Mouse (Mus musculus) heart, embryonic 14.5 days (tissue): ENCODE measurements around the gene Bfsp1. TPM values are rescaled to one million over a fixed set of nuclear protein-coding genes. Genes with fewer than 3 reads are reported as not detected.
A peak's percentile ranks its signal among the peaks of the same experiment; 100 is the strongest.

Experiments
- ATAC-seq: fragments of 200-750 bp; cut with Nextera tagmentation; 2 replicates; pipeline ENCODE4 v1.8.0; 2017; ENCODE audit warnings: low read depth, moderate TSS enrichment; ENCODE audit not compliant: insufficient number of reproducible peaks, insufficient read depth, low FRiP score
- H3K27ac ChIP-seq, 2 experiments: fragments of 200-500 bp in 1 of 2; fragments of 300-500 bp in 1 of 2; sonication (generic) in 1 of 2; replicated peaks in 1 of 2; 2 replicates each; pipeline ENCODE4 v1.5.1; 2012 to 2014; ENCODE audit warnings: low read depth in 2 of 2, low read length in 2 of 2, control low read depth in 1 of 2, mild to moderate bottlenecking in 1 of 2, mixed read lengths in 1 of 2; ENCODE audit not compliant: control insufficient read depth in 1 of 2, insufficient read depth in 1 of 2
- H3K27me3 ChIP-seq: fragments of 300-500 bp; sonication (generic); 2 replicates; pipeline ENCODE4 v1.6.1; 2014; ENCODE audit warnings: mild to moderate bottlenecking, low read length, control low read depth; ENCODE audit not compliant: control insufficient read depth, insufficient read depth
- H3K36me3 ChIP-seq: fragments of 300-500 bp; sonication (generic); 2 replicates; pipeline ENCODE4 v1.6.1; 2014; ENCODE audit warnings: mild to moderate bottlenecking, control low read depth, low read length, mixed read lengths; ENCODE audit not compliant: control insufficient read depth, insufficient read depth
- H3K4me1 ChIP-seq, 2 experiments: fragments of 200-500 bp in 1 of 2; fragments of 300-500 bp in 1 of 2; sonication (generic) in 1 of 2; 2 replicates each; pipeline ENCODE4 v1.6.1; 2012 to 2014; ENCODE audit warnings: low read length in 2 of 2, control low read depth in 1 of 2, mixed read lengths in 1 of 2; ENCODE audit not compliant: control insufficient read depth in 2 of 2, insufficient read depth in 2 of 2
- H3K4me2 ChIP-seq: fragments of 300-500 bp; sonication (generic); 2 replicates; pipeline ENCODE4 v1.6.1; 2014; ENCODE audit warnings: mild to moderate bottlenecking, low read length
- H3K4me3 ChIP-seq, 2 experiments: fragments of 200-500 bp in 1 of 2; fragments of 300-500 bp in 1 of 2; sonication (generic) in 1 of 2; 2 replicates each; pipeline ENCODE4 v1.5.1; 2012 to 2014; ENCODE audit warnings: low read length in 2 of 2, mild to moderate bottlenecking in 2 of 2, control low read depth in 1 of 2, low read depth in 1 of 2, moderate library complexity in 1 of 2; ENCODE audit not compliant: control insufficient read depth in 1 of 2, insufficient read depth in 1 of 2
- H3K9ac ChIP-seq: fragments of 300-500 bp; sonication (generic); 2 replicates; pipeline ENCODE4 v1.6.1; 2014; ENCODE audit warnings: mild to moderate bottlenecking, low read length
- H3K9me3 ChIP-seq: fragments of 300-500 bp; sonication (generic); 2 replicates; pipeline ENCODE4 v1.6.1; 2016; ENCODE audit warnings: low read length, control low read depth; ENCODE audit not compliant: control insufficient read depth
- WGBS: fragments of 180-500 bp; shearing (Covaris S2); extraction: QIAGEN DNeasy Blood & Tissue Kit; methylation state at CpG from one replicate; pipeline ENCODE4 v1.1.7; 2014; 5-methylcytosine and 5-hydroxymethylcytosine counted together
- polyA plus RNA-seq: library from polyadenylated mRNA; unstranded; fragments of >200 nt; fragmentation: Nextera tagmentation; extraction: Ambion mirVana; gene quantifications from 2 replicates; pipeline ENCODE4 v1.2.1, GENCODE M21; 2014

Bfsp1 gene
- polyA plus RNA-seq = 2.1 and 2.2 TPM in 2 replicates

GRCm38 (mm10) chr2:143862484-143863231 is at the start of gene Bfsp1:
Gene Bfsp1, minus strand, starts transcription at chr2:143863173.
- peak within 1 kb of the TSS; percentile 38 to 49 for H3K4me3 ChIP-seq
- H3K27ac ChIP-seq = peak within 1 kb of the TSS in 1 of 2 experiments; percentile 20; a peak in 2 of 4 replicates
- H3K27me3 ChIP-seq = no peaks in the 10 kb centered on the region
- WGBS = 3% methylated on average over 75 of the region's 86 CpGs
- H3K36me3 ChIP-seq = no peaks in the 10 kb centered on the region
- ATAC-seq = peak; percentile 79
- peak within 1 kb of the TSS; percentile 68 for H3K4me2 ChIP-seq
- peaks cover 2 to 8% of the 10 kb centered on the region in 2 experiments; a peak in 3 of 4 replicates for H3K4me1 ChIP-seq
- no peaks in the 10 kb centered on the region for H3K9me3 ChIP-seq
- H3K9ac ChIP-seq = peak within 1 kb of the TSS; percentile 81

GRCm38 (mm10) chr2:143912199-143912598 is 49.2 kb upstream of the Bfsp1 start:
- Histone ChIP-seq H3K27me3 (no peaks in the 10 kb centered on the region), H3K4me3 (no peak overlapping the region), H3K4me2 (no peak overlapping the region), H3K27ac (no peak overlapping the region), H3K4me1 (0 out of 4 replicates have a peak, but pooled peaks cover 0 to 5% of the 10 kb centered on the region in 2 experiments), H3K9me3 (no peaks in the 10 kb centered on the region), H3K9ac (no peak overlapping the region), H3K36me3 (no peaks in the 10 kb centered on the region)
- 94% methylated on average over 2 of the region's 2 CpGs for WGBS
- no peak for ATAC-seq

- no peak overlapping the region for H3K9ac ChIP-seq
- no peak for ATAC-seq
- WGBS = 73% methylated on average over 2 of the region's 2 CpGs
Measured at GRCm38 (mm10) chr2:143909230-143909629, 46.3 kb upstream of the Bfsp1 start.

GRCm38 (mm10) chr2:143904896-143905295 is 41.9 kb upstream of the Bfsp1 start:
- H3K27ac ChIP-seq = no peak overlapping the region
- H3K27me3 ChIP-seq = no peaks in the 10 kb centered on the region
- H3K4me1 ChIP-seq = peaks cover 2 to 4% of the 10 kb centered on the region in 2 experiments; a peak in 1 of 4 replicates
- no peak overlapping the region for H3K9ac ChIP-seq
- H3K4me3 ChIP-seq = no peak overlapping the region
- no peaks in the 10 kb centered on the region for H3K9me3 ChIP-seq
- no peak overlapping the region for H3K4me2 ChIP-seq
- WGBS = 59% methylated on average over 5 of the region's 5 CpGs
- H3K36me3 ChIP-seq = no peaks in the 10 kb centered on the region
- no peak for ATAC-seq

More at GRCm38 (mm10) chr2:143909230-143909629, 46.3 kb upstream of the Bfsp1 start:
- Histone ChIP-seq H3K36me3 (no peaks in the 10 kb centered on the region), H3K27me3 (no peaks in the 10 kb centered on the region), H3K27ac (no peak overlapping the region), H3K4me3 (no peak overlapping the region), H3K4me2 (no peak overlapping the region), H3K4me1 (no peaks in the 10 kb centered on the region), H3K9me3 (no peaks in the 10 kb centered on the region)

- Histone ChIP-seq H3K36me3 (no peaks in the 10 kb centered on the region), H3K27ac (no peak overlapping the region; a peak in 1 of 4 replicates), H3K27me3 (no peaks in the 10 kb centered on the region), H3K9ac (no peak overlapping the region), H3K9me3 (no peaks in the 10 kb centered on the region), H3K4me1 (peaks cover 2 to 4% of the 10 kb centered on the region in 2 experiments; a peak in 1 of 4 replicates), H3K4me3 (no peak overlapping the region), H3K4me2 (no peak overlapping the region)
- no peak for ATAC-seq
- 66% methylated on average over 9 of the region's 9 CpGs for WGBS
Measured at GRCm38 (mm10) chr2:143903376-143904045, 40.5 kb upstream of the Bfsp1 start.

- Histone ChIP-seq H3K4me3 (no peak overlapping the region), H3K36me3 (no peaks in the 10 kb centered on the region), H3K27ac (no peak overlapping the region), H3K4me2 (no peak overlapping the region), H3K9ac (no peak overlapping the region), H3K9me3 (no peaks in the 10 kb centered on the region), H3K4me1 (peaks cover 2 to 4% of the 10 kb centered on the region in 2 experiments; a peak in 1 of 4 replicates), H3K27me3 (no peaks in the 10 kb centered on the region)
- WGBS = 67% methylated on average over 5 of the region's 5 CpGs
- no peak for ATAC-seq
Measured at GRCm38 (mm10) chr2:143900821-143901351, 37.9 kb upstream of the Bfsp1 start.

- no peak overlapping the region for H3K4me2 ChIP-seq
- no peak overlapping the region for H3K9ac ChIP-seq
- peaks cover 2 to 4% of the 10 kb centered on the region in 2 experiments; a peak in 1 of 4 replicates for H3K4me1 ChIP-seq
- H3K36me3 ChIP-seq = no peaks in the 10 kb centered on the region
- H3K4me3 ChIP-seq = no peak overlapping the region
- 78% methylated on average over 9 of the region's 9 CpGs for WGBS
- no peak for ATAC-seq
- H3K27ac ChIP-seq = no peak overlapping the region
- H3K9me3 ChIP-seq = no peaks in the 10 kb centered on the region
- H3K27me3 ChIP-seq = no peaks in the 10 kb centered on the region
Measured at GRCm38 (mm10) chr2:143899470-143900220, 36.7 kb upstream of the Bfsp1 start.
